Mouse (Mus musculus) heart, adult 18-20 months (tissue): ENCODE data around the gene Ano9. TPM values are rescaled to one million over a fixed set of nuclear protein-coding genes. Genes with fewer than 3 reads are reported as not detected.
A peak's percentile ranks its signal among the peaks of the same experiment; 100 is the strongest.

Experiments
- DNase-seq, 2 experiments: peaks; one replicate each; pipeline ENCODE4 v3.0.0; 2021 to 2022; ENCODE audit warnings: mixed read lengths in 1 of 2
- long read RNA-seq, 2 experiments: library from polyadenylated mRNA; stranded (forward); transcript quantifications; one replicate each; pipeline ENCODE4 v2.0.0; 2021
- total RNA-seq, 2 experiments: library from RNA; stranded (reverse); gene quantifications; 2 replicates each; pipeline ENCODE4 v1.2.3; 2021

The Ano9 gene
- total RNA-seq, result not detected
- long read RNA-seq, experiment 1, partial matches to known transcripts, result 0 of 1 reads
- long read RNA-seq, experiment 1, other reads (novel, unspliced or antisense), result 1 of 1 reads
- long read RNA-seq, experiment 2, result 0 reads

GRCm38 (mm10) chr7:141117636-141118035, at the start of gene Ano9:
Ano9 (minus strand) TSS chr7:141117806.
- DNase-seq, result no peak

DNA sequence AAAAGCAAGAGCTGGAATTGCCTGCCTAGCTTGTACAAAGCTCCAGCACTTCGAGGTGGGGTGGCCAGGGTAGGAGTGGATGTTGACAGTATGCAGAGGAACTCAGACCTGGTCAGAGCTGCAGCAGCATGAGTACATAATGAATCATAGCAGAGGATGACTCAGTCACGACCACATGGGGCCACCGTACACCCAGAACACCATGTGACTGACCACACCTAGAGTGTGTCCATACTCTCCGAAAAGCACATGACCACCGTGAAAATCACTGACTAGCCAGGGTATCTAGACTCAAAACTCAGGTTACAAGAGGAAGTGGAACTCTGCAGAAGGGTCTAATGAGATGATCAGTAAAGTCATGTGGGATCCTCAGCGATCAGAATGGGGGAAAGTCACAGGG, 47.2 kb upstream of the Ano9 start:
- DNase-seq, result peak in 1 of 2 experiments; percentile 39

DNA sequence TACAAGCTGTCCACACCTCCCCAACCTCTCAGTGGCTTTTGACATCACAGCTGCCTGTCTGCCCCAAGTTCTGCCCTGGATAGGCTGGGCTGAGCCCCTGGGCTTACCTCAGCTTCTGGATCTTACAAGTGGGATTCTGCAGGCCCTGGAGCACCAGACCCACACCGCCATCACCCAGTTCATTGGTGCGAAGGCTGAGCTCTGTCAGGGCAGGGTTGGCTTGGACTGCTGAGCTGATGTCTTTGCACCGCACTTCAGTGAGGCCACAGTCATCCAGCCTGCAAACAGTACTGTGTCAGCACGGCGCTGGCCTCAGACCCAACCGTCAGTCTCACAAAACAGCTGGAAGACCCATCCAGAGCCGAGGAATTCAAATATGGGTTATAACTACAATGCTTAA, 46.8 kb upstream of the Ano9 start:
- no peak for DNase-seq

DNA sequence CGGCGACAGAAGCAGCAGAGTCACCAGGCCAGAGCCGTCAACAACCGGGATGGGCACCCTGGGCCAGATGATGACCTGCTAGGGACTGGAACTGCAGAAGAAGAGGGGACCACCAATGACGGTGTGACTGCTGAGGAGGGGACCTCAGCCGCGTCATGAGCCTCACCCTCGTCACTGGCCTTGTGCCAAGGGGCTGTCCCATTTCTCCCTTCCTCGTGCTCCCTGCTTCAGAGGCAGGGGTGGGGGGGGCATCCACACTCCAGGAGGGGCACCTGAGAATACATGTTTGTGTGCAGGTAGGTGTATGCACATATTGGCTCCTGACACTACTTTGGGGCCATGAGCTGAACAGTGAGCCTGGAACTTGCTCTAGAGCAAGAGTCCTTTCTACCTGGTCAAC, 37.8 kb upstream of the Ano9 start:
- no peak for DNase-seq

GRCm38 (mm10) chr7:141148639-141149038, 31.0 kb upstream of the Ano9 start:
- DNase-seq, result no peak

GRCm38 (mm10) chr7:141147044-141147443, 29.4 kb upstream of the Ano9 start:
- no peak for DNase-seq

DNA sequence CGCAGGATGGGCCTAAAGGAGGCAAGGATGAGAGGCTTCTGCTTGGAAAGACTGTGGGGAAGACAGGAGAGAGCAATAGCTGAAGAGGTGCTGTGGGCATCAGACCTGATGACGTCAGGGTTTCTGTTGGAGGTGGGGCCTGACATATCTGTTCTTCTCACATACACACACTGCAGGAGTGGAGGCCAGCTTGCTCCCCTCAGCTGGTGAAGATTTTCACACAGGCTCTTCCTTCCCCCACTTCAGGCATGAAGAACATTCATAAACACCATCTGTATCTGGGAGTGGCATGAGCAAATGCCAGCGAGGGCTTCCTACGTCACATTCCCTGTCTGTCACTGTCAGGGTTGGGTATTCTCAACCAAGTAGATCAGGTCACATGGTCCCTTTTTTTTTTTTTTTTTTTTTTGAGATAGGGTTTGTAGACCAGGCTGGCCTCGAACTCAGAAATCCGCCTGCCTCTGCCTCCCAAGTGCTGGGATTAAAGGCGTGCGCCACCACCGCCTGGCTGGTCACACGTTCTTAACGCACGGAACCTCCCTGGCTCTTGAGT, 28.5 kb upstream of the Ano9 start:
- DNase-seq, result no peak

DNA sequence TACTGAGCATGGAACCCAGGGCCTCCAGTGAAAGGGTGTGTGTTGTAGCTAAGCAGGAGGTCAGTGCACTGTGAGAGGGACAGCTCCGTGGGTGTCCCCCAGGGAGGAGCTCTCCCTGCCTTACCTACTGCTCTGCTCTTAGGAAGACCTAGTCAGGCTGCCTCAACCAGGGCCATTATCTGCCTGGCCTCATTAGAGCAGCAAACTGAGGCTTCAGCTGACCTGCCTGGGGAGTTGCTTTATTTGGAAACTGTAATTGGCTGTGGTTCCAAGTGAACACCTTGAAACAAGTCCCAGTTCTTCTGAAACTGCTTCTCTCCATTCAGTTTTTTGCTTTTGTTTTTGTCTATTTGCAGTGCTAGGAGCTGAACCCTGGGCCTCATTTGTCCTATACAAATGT, 27.8 kb upstream of the Ano9 start:
- DNase-seq, result no peak

- DNase-seq, result no peak
These were observed 27.0 kb upstream of the Ano9 start for GRCm38 (mm10) chr7:141144650-141145049.

GRCm38 (mm10) chr7:141143861-141144260, 26.3 kb upstream of the Ano9 start:
- no peak for DNase-seq

DNA sequence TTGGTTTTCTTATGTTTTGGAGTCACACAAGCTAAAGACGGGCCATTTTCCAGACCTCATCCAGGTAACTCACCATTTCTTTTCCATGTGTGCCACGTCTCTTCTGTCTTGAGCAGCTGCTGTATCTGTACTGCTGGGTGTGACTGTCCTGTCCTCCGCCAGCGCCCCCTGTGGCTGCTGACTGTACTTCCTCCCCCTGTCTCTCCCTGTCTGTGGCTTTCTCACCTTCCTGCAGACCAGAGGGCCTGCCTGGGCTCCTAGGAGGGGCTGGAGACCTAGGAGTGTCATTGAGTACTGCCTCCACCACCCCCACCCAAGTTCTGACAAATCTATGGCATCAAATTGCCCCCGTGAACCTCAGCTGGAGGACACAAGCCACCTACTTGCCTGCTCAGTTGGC, 25.5 kb upstream of the Ano9 start:
- DNase-seq, result no peak

- DNase-seq, result no peak
These were observed 23.7 kb upstream of the Ano9 start for GRCm38 (mm10) chr7:141141326-141141725.

DNA sequence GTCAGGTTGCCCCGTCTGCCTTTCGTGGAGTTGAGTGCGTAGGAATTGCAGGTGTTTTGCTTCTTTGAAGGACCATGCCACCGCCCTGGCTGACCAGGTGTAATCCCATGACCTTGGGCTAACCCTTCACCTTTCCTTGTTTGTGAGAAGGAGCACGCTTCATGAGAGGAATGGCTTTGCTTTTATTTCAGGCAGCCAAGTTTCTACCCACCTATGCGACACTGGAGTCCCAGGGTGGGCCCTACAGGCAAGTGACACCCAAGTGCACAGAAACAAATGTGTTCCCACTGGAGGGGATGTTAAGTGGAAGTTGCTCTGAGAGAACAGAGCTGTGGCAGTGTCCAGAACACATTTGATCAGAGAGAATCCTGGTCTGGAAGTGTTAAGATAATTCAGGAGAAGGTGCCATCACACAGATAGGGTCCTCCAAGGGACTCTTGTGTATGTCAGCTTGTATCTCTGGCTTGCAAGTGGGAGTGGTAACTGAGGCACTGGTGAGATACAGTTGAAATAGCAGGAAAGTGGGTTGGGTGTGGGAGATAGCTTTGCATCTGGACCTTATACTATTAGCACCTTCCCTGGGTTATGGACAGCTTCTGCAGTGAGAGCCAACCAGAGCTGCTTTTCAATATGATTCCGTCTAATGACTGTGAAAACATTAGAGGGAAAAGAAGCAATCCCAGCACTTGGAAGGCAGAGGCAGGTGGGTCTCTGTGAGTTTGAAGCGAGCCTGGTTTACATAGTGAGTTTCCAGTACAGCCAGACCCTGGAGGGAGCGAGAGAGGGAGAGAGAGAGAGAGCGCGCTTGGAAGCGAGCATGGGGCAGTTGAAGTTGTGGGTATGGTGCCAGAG, 14.5 kb upstream of the Ano9 start:
- DNase-seq, result no peak

DNA sequence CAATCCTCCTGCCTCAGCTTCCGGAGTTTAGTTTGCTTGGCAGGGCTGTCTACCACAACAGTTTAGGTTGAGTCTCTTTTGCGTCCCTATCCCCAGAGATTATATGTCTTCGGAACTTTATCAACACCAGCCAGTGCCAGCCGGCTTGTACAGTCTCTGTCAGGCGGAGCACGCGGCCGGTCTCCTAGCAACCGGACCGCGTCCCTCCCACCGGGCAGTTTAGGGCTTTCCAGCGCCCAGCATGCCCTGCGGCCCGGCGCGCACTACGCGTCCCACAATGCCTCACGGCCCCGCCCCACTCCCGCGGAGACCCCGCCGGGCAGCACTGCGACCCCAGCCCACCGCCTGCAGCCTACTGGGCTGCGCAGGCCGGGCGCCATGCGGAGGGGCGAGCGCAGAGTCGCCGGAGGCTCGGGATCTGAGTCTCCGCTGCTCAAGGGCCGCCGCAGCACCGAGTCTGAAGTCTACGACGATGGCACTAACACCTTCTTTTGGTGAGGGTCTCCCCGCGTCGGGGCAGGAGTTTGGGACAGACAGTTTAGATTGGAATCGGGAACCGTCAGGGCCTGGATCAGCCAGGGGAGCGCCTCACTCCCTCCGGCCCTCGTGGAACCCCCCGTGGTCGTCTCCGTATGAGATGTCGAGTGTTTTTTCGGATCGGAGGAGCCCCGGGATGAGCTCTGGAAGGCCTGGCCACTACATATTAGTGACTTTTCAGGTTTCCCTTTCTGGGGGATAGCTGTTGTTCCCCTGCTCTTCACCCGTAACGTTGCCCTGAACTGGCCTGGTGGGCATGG, 13.6 kb upstream of the Ano9 start:
- DNase-seq, result peak; percentile 89 to 92

- DNase-seq, result no peak
These were observed 5.9 kb upstream of the Ano9 start for GRCm38 (mm10) chr7:141123517-141123856.

GRCm38 (mm10) chr7:141122689-141123516, 5.3 kb upstream of the Ano9 start:
- DNase-seq, result peak; percentile 97

DNA sequence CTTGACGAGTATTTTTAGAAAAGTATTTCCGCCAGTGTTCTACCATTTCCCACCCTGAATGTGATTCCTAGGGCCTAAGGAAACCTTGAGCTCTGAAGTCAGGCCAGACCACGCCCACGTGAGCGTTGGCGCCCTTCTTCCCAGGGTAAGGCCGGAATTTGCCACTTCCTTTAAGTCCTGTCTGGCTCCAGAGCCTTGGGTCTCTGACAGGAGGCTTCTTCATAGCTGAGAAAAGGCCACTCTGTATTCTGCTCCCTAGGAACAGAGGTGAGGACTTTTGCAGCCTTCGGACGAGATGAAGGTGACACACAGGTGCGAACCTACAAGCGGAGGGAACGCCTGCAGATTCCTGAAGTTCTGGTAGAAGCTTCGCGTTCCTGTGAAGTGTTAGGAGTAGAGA, 4.6 kb upstream of the Ano9 start, which contains the start of gene Ptdss2:
TSS of gene Ptdss2 (plus strand) at position 138 of the 400 bp plus-strand sequence.
- DNase-seq, result peak; percentile 42 to 74

DNA sequence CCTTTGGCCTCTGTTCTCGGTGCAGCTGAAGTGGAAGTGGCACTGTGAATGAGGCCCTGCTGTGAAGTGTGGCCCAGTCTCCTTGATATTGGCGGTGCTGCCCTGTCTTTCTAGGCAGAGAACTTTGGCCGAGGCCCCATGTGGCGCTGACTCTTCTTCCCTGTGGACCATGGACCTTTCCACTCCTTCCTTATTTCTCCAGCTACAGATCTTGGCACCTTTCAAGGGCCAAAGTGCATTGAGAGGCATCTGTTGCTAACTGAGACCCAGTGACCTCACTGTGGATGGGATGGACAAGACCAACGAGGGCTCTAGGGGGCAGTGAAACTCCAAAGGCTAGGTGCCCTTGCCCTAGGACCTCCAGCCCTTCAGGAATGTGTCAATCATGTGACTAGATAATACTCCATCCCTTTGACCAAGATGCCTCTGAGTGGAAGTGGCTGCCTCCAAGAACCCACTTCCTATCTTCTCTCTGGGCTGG, 3.5 kb upstream of the Ano9 start:
- DNase-seq, result no peak

DNA sequence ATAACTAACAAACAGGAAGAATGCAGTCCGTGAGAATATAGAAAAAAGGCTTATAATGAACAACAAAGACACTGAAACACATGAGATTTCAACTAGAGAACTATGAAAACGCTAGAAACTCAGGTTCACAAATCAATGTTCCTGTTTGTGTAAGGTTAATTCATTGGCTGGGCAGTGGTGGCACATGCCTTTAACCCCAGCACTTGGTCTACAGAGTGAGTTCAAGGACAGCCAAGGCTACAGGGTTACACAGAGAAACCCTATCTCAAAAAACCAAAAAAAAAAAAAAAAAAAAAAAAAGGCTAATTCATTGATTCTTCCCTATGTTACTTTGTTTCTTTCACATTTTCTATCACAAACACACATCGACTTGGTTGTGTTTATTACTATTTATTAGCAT, 3.0 kb upstream of the Ano9 start:
- no peak for DNase-seq

DNA sequence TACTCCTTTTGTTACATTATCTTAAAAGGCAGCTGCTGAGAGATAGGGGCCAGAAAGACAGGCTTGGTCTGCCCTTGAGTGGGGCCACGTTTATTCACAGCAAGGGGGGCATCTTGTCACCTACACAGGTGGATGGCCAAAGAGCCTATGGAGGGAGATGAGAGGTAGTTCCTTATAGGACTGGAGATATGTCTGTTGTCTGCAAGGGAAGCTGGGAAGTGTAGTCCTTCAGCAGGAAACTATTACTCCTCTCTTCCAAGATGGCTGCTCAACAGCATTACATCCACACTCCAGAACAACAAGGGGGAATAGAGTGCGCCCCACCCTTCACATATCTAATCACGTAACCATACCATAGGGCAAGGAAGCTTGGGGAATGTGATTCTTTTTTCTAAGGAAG, 1.9 kb upstream of the Ano9 start:
- DNase-seq, result no peak

GRCm38 (mm10) chr7:141115874-141116273, 1.7 kb downstream of the Ano9 start:
- no peak for DNase-seq

- DNase-seq, result no peak
These were observed 14.4 kb downstream of the Ano9 start for GRCm38 (mm10) chr7:141103161-141103560.
